Mouse (Mus musculus): ENCODE results near the gene Tex261.

Tex261 gene

GRCm38 (mm10) chr6:83756051-83756450, 19.6 kb downstream of the Tex261 start:
- in situ Hi-C loops (cut with MseI, MboI) = no loop called here

- in situ Hi-C loops (cut with MseI, MboI) = no loop called here
These were observed 25.4 kb downstream of the Tex261 start for GRCm38 (mm10) chr6:83750171-83750684.

DNA sequence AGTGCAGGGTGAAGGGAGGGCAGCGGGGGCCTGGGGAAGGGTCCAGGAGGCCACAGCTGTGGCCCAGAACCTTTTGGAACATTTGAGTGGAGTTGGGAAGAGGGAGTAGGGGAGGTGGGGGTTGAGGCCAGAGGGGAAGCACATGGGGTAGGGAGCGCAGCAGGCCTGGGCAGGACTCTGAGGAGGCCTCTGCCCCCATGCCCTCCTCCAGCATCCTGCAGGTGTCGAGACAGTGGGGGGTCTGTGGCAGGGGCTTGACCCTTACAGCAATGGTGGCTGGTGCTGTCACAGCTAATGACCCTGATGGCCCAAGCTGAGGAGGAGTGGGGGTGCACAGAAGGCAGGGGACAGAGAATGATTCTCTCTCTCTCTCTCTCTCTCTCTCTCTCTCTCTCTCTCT, 26.3 kb downstream of the Tex261 start:
- in situ Hi-C loops (cut with MseI, MboI) = no loop called here

DNA sequence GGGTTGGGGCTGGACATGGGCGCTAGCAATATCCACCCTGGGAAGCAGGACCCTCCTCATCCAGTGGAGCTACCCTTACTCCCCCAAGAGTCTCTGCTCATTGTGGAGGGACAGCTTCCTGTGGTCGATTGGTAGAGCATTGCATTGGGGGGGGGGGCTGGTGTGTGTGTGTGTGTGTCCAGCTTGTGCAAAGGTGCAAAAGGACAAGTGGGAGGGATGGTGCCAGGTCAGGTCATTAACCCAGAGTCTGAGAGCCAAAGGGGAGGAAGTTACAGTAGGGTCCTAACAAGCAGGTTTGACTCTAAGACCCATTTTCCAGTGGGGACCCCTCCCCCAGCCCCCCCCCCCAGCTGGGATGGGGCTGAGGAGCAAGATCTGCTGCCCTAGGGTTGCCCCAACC, 30.1 kb downstream of the Tex261 start:
- in situ Hi-C loops (cut with MseI, MboI) = no loop called here

- in situ Hi-C loops (cut with MseI, MboI) = no loop called here
These were observed 31.1 kb downstream of the Tex261 start for GRCm38 (mm10) chr6:83744557-83744956.

GRCm38 (mm10) chr6:83744126-83744525, 31.5 kb downstream of the Tex261 start:
- in situ Hi-C loops (cut with MseI, MboI) = no loop called here

- in situ Hi-C loops (cut with MseI, MboI) = no loop called here
These were observed 32.4 kb downstream of the Tex261 start for GRCm38 (mm10) chr6:83743212-83743611.

DNA sequence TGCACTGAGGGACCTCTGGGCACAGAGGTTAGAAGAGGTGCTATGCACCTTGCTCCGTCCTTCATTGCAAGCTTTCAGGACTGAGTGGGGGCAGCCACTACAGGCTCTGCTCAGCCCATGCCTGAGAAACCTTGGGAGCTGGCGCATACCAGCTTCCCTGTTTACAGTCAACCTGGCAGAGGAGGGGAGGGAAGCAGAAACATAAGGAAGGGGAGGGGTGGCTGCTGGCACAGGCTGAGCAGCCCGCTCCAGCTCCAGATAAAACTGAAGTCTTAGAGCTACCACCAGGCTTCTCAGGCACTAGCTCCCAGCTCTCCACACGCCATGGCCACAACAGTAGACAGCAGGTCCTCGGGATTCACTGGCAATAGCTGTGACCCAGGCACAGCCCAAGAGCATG, 32.9 kb downstream of the Tex261 start, which contains the start of gene Atp6v1b1:
Atp6v1b1 (plus strand) TSS at position 230 of the 400 bp plus-strand sequence.
- in situ Hi-C loops (cut with MseI, MboI) = no loop called here

DNA sequence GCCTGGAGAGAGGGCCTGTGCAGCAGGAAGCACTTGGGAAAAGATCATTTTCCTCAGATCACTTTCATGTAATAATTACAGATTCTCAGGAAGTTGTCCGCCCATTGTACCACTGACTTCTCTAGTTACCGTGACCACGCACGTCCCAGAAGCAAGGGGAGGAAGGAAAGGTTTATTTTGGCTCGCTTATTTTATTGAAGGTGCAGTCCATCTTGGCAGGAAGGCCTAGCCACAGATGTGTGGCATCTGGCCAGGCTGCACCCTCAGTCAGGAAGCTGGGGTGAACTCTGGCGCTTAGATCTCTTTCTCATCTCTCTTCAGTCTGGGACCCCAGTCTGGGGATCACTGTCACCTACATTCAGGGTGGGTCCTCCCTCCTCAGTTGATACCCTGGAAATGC, 37.0 kb downstream of the Tex261 start:
- in situ Hi-C loops (cut with MseI, MboI) = loop anchor here in 1 of 2 experiments (5.0 kb wide), 1 partner anchor 51 kb away; no protein-coding TSS in a partner anchor

DNA sequence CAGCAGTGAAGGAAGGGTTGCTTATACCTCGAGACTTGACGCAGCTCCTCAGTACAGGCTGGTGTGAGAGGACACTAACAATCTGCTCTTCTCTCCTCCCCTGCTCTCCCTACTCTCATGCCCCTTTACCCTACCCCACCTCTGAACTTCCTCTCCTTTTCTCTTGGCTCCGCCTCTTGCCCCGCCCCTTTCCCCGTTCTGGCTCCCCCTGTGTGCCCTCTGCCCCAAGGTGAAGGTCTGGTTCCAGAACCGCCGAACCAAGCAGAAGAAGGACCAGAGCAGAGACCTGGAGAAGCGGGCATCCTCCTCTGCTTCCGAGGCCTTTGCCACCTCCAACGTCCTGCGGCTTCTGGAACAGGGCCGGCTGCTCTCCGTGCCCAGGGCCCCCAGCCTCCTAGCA, 38.3 kb downstream of the Tex261 start:
- in situ Hi-C loops (cut with MseI, MboI) = loop anchor here in 1 of 2 experiments (5.0 kb wide), 1 partner anchor 50 kb away; no protein-coding TSS in a partner anchor

GRCm38 (mm10) chr6:83731128-83731527, 44.5 kb downstream of the Tex261 start:
- in situ Hi-C loops (cut with MseI, MboI) = loop anchor here in 1 of 2 experiments (5.0 kb wide), 1 partner anchor 39 kb away; no protein-coding TSS in a partner anchor

GRCm38 (mm10) chr6:83729350-83729970, 46.2 kb downstream of the Tex261 start:
- in situ Hi-C loops (cut with MseI, MboI) = no loop called here

- in situ Hi-C loops (cut with MseI, MboI) = no loop called here
These were observed 47.1 kb downstream of the Tex261 start for GRCm38 (mm10) chr6:83728488-83728887.

- in situ Hi-C loops (cut with MseI, MboI) = no loop called here
These were observed 48.4 kb downstream of the Tex261 start for GRCm38 (mm10) chr6:83727178-83727577.

- in situ Hi-C loops (cut with MseI, MboI) = no loop called here
These were observed 53.1 kb downstream of the Tex261 start for GRCm38 (mm10) chr6:83722526-83722925.

Measured in mouse trophoblast stem cell (cell line).